Mouse (Mus musculus): ENCODE measurements around the gene Mylip. TPM values are rescaled to one million over a fixed set of nuclear protein-coding genes. Genes with fewer than 3 reads are reported as not detected.

Gene Mylip
- polyA plus RNA-seq, 1 experiment from 2014 or later, result 36.1 TPM

- H3K27me3 ChIP-seq, result no peaks in the 10 kb centered on the region
- no peaks in the 10 kb centered on the region for H3K36me3 ChIP-seq
- H3K4me2 ChIP-seq (replicated peaks), result no peak overlapping the region
- WGBS, result 77% methylated on average over 6 of the region's 6 CpGs
- no peaks in the 10 kb centered on the region for H3K9me3 ChIP-seq (replicated peaks)
- peaks cover 16% of the 10 kb centered on the region for H3K4me1 ChIP-seq
- no peak overlapping the region for H3K27ac ChIP-seq (replicated peaks)
- H3K4me3 ChIP-seq (replicated peaks), result no peak overlapping the region
- no peak for ATAC-seq (ENCODE audit: insufficient number of reproducible peaks, low FRiP score, low TSS enrichment, low read depth)
- no peak overlapping the region for H3K9ac ChIP-seq
These were observed 49.3 kb downstream of the Mylip start for GRCm38 (mm10) chr13:45438853-45439252.

GRCm38 (mm10) chr13:45440226-45440625 is 50.7 kb downstream of the Mylip start:
- no peak overlapping the region for H3K4me2 ChIP-seq (replicated peaks)
- 50% methylated on average over 5 of the region's 5 CpGs for WGBS
- 0 out of 2 replicates have a peak overlapping the region, but pooled peaks have one; percentile 24 for H3K27ac ChIP-seq (replicated peaks)
- peaks cover 25% of the 10 kb centered on the region for H3K4me1 ChIP-seq
- no peaks in the 10 kb centered on the region for H3K27me3 ChIP-seq
- H3K9me3 ChIP-seq (replicated peaks), result no peaks in the 10 kb centered on the region
- H3K36me3 ChIP-seq, result no peaks in the 10 kb centered on the region
- ATAC-seq (ENCODE audit: insufficient number of reproducible peaks, low FRiP score, low TSS enrichment, low read depth), result no peak
- H3K9ac ChIP-seq, result no peak overlapping the region
- H3K4me3 ChIP-seq (replicated peaks), result no peak overlapping the region

GRCm38 (mm10) chr13:45442451-45442850 is 52.9 kb downstream of the Mylip start:
- H3K27me3 ChIP-seq, result no peaks in the 10 kb centered on the region
- WGBS, result 4% methylated on average over 4 of the region's 4 CpGs
- H3K36me3 ChIP-seq, result no peaks in the 10 kb centered on the region
- no peak overlapping the region for H3K9ac ChIP-seq
- 0 out of 2 replicates have a peak overlapping the region, but pooled peaks have one; percentile 8 for H3K4me2 ChIP-seq (replicated peaks)
- no peak for ATAC-seq (ENCODE audit: insufficient number of reproducible peaks, low FRiP score, low TSS enrichment, low read depth)
- H3K4me1 ChIP-seq, result peaks cover 25% of the 10 kb centered on the region
- H3K27ac ChIP-seq (replicated peaks), result no peak overlapping the region
- no peaks in the 10 kb centered on the region for H3K9me3 ChIP-seq (replicated peaks)
- H3K4me3 ChIP-seq (replicated peaks), result no peak overlapping the region

GRCm38 (mm10) chr13:45442918-45443535 is 53.5 kb downstream of the Mylip start:
- no peak overlapping the region for H3K4me2 ChIP-seq (replicated peaks)
- WGBS, result 54% methylated on average over 8 of the region's 8 CpGs
- no peaks in the 10 kb centered on the region for H3K36me3 ChIP-seq
- H3K27ac ChIP-seq (replicated peaks), result no peak overlapping the region; the same call in 1 of the 2 replicates
- H3K9me3 ChIP-seq (replicated peaks), result no peaks in the 10 kb centered on the region
- no peak overlapping the region for H3K9ac ChIP-seq
- ATAC-seq (ENCODE audit: insufficient number of reproducible peaks, low FRiP score, low TSS enrichment, low read depth), result no peak
- no peak overlapping the region for H3K4me3 ChIP-seq (replicated peaks)
- no peaks in the 10 kb centered on the region for H3K27me3 ChIP-seq
- H3K4me1 ChIP-seq, result peaks cover 25% of the 10 kb centered on the region

- H3K4me1 ChIP-seq, result peaks cover 25% of the 10 kb centered on the region
- WGBS, result 53% methylated on average over 8 of the region's 8 CpGs
These were observed 54.7 kb downstream of the Mylip start for GRCm38 (mm10) chr13:45444220-45444619.

GRCm38 (mm10) chr13:45444652-45445051 is 55.1 kb downstream of the Mylip start:
- WGBS, result 55% methylated on average over 9 of the region's 9 CpGs
- H3K4me2 ChIP-seq (replicated peaks), result no peak overlapping the region

More at GRCm38 (mm10) chr13:45444220-45444619, 54.7 kb downstream of the Mylip start:
- H3K4me3 ChIP-seq (replicated peaks), result no peak overlapping the region
- H3K27me3 ChIP-seq, result no peaks in the 10 kb centered on the region
- H3K4me2 ChIP-seq (replicated peaks), result no peak overlapping the region
- no peak for ATAC-seq (ENCODE audit: insufficient number of reproducible peaks, low FRiP score, low TSS enrichment, low read depth)
- H3K27ac ChIP-seq (replicated peaks), result no peak overlapping the region
- no peak overlapping the region for H3K9ac ChIP-seq
- no peaks in the 10 kb centered on the region for H3K36me3 ChIP-seq
- no peaks in the 10 kb centered on the region for H3K9me3 ChIP-seq (replicated peaks)

GRCm38 (mm10) chr13:45446636-45447035 is 57.1 kb downstream of the Mylip start:
- Histone ChIP-seq H3K9me3 (replicated peaks) (no peaks in the 10 kb centered on the region), H3K9ac (no peak overlapping the region), H3K4me3 (replicated peaks) (no peak overlapping the region), H3K4me1 (peaks cover 21% of the 10 kb centered on the region; the same call in 1 of the 2 replicates), H3K27ac (replicated peaks) (no peak overlapping the region), H3K4me2 (replicated peaks) (no peak overlapping the region), H3K36me3 (no peaks in the 10 kb centered on the region), H3K27me3 (no peaks in the 10 kb centered on the region)
- ATAC-seq (ENCODE audit: insufficient number of reproducible peaks, low FRiP score, low TSS enrichment, low read depth), result no peak
- 67% methylated on average over 1 of the region's 1 CpGs for WGBS

More at GRCm38 (mm10) chr13:45444652-45445051, 55.1 kb downstream of the Mylip start:
- H3K4me3 ChIP-seq (replicated peaks), result no peak overlapping the region
- no peaks in the 10 kb centered on the region for H3K9me3 ChIP-seq (replicated peaks)
- H3K4me1 ChIP-seq, result peaks cover 25% of the 10 kb centered on the region
- ATAC-seq (ENCODE audit: insufficient number of reproducible peaks, low FRiP score, low TSS enrichment, low read depth), result no peak
- H3K36me3 ChIP-seq, result no peaks in the 10 kb centered on the region
- H3K27me3 ChIP-seq, result no peaks in the 10 kb centered on the region
- no peak overlapping the region for H3K9ac ChIP-seq
- no peak overlapping the region for H3K27ac ChIP-seq (replicated peaks)

GRCm38 (mm10) chr13:45452437-45452836 is 62.9 kb downstream of the Mylip start:
- no peaks in the 10 kb centered on the region for H3K9me3 ChIP-seq (replicated peaks)
- H3K4me2 ChIP-seq (replicated peaks), result no peak overlapping the region
- H3K27ac ChIP-seq (replicated peaks), result no peak overlapping the region
- H3K36me3 ChIP-seq, result no peaks in the 10 kb centered on the region
- H3K4me3 ChIP-seq (replicated peaks), result no peak overlapping the region
- H3K27me3 ChIP-seq, result no peaks in the 10 kb centered on the region
- H3K4me1 ChIP-seq, result peaks cover 17% of the 10 kb centered on the region
- ATAC-seq (ENCODE audit: insufficient number of reproducible peaks, low FRiP score, low TSS enrichment, low read depth), result no peak
- 88% methylated on average over 7 of the region's 7 CpGs for WGBS
- H3K9ac ChIP-seq, result no peak overlapping the region

- Histone ChIP-seq H3K27ac (replicated peaks) (no peak overlapping the region), H3K9me3 (replicated peaks) (no peaks in the 10 kb centered on the region), H3K4me1 (peaks cover 17% of the 10 kb centered on the region), H3K36me3 (no peaks in the 10 kb centered on the region), H3K27me3 (no peaks in the 10 kb centered on the region), H3K4me3 (replicated peaks) (no peak overlapping the region), H3K9ac (no peak overlapping the region), H3K4me2 (replicated peaks) (no peak overlapping the region)
- 56% methylated on average over 9 of the region's 9 CpGs for WGBS
- ATAC-seq (ENCODE audit: insufficient number of reproducible peaks, low FRiP score, low TSS enrichment, low read depth), result no peak
These were observed 63.5 kb downstream of the Mylip start for GRCm38 (mm10) chr13:45453033-45453432.

GRCm38 (mm10) chr13:45454044-45454443 is 64.5 kb downstream of the Mylip start:
- 49% methylated on average over 1 of the region's 1 CpGs for WGBS
- ATAC-seq (ENCODE audit: insufficient number of reproducible peaks, low FRiP score, low TSS enrichment, low read depth), result no peak
- Histone ChIP-seq H3K4me1 (peaks cover 17% of the 10 kb centered on the region), H3K4me3 (replicated peaks) (no peak overlapping the region), H3K4me2 (replicated peaks) (no peak overlapping the region), H3K9me3 (replicated peaks) (no peaks in the 10 kb centered on the region), H3K36me3 (no peaks in the 10 kb centered on the region), H3K9ac (no peak overlapping the region), H3K27me3 (no peaks in the 10 kb centered on the region), H3K27ac (replicated peaks) (peak overlapping the region; percentile 18; the same call in 1 of the 2 replicates)

GRCm38 (mm10) chr13:45454641-45455040 is 65.1 kb downstream of the Mylip start:
- no peaks in the 10 kb centered on the region for H3K27me3 ChIP-seq
- peaks cover 17% of the 10 kb centered on the region for H3K4me1 ChIP-seq
- H3K4me3 ChIP-seq (replicated peaks), result no peak overlapping the region
- H3K9me3 ChIP-seq (replicated peaks), result no peaks in the 10 kb centered on the region
- H3K27ac ChIP-seq (replicated peaks), result peak overlapping the region; percentile 71
- 11% methylated on average over 4 of the region's 4 CpGs for WGBS
- H3K4me2 ChIP-seq (replicated peaks), result no peak overlapping the region
- H3K9ac ChIP-seq, result no peak overlapping the region
- ATAC-seq (ENCODE audit: insufficient number of reproducible peaks, low FRiP score, low TSS enrichment, low read depth), result no peak
- H3K36me3 ChIP-seq, result no peaks in the 10 kb centered on the region
